Mouse (Mus musculus) thymus, postnatal 10 days (tissue): Measurements from ENCODE around the gene Myo18a.
"Not testable (repeated sequence)": the region's sequence is repeated elsewhere in the genome, so short reads cannot be mapped to it uniquely, and the experiment has no call there.

Experiments used
- DNase-seq, 2 experiments: peaks; one replicate each; pipeline ENCODE4 v3.0.0; 2021; ENCODE audit warnings: low spot score in 2 of 2

Myo18a gene

DNA sequence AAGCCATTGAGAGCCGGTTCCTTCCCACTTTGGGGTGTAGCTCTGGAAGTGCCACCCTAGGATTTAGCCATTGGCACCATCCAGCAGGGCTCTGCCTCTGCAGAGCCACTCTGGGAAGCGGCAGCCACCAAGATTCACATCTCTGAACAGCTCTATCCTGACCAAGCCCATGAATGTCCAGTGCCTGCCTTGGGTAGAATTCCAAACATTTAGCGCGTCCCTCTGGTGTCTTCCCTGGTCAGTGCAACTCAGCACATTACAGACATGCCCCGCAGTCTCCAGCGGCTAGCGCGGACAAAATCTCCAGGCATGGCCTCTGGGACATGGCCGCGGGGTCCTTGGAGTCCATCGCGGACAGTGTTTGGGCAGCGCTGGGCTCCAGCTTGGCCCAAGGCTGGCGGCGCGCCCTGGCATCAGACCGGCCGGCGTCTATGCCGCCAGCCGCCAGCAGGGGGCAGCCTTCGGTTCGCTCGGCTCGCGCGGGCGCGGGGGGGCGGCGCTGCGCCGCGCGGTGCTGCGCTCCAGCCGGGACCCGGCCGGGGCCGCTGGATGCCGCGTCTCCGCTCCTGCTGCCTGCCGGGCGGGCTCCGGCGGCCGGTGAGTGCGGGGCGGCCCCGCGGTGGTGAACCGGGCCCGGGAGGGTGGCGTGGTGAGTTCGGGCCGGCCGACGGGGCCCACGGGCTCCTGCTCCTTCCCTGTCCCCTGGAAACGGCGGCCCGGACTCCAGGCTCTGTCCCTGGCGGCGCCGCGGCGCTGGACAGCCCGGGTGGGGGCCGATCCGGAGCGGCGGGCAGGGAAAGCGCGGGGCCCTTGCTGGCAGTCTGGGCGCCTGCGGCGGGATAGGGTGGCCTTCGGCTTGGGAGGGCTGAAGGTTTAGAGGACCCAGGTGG is at the start of gene Myo18a:
Gene Myo18a (plus strand): TSS at position 464 of the 890 bp plus-strand sequence.
- DNase-seq = peak; percentile 42 to 89

GRCm38 (mm10) chr11:77713736-77714135 is 49.3 kb upstream of the Myo18a start:
- DNase-seq = no peak

DNA sequence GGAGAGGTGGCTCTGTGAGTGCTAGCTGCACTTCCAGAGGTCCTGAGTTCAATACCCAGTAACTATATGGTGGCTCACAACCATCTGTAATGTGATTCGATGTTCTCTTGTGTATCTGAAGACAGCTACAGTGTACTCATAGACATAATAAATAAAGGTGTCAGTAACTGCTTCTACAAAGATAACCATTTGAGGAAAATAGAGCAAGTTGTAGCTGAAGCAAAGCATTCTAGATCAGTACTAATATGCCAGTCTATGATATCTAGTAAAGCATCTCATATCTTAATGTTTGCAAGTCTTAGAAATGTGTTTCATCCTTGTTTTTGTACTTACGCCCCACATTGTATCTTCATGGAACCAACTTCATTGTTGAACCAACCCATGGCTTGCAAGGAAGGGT is 44.0 kb upstream of the Myo18a start:
- DNase-seq = no peak

DNA sequence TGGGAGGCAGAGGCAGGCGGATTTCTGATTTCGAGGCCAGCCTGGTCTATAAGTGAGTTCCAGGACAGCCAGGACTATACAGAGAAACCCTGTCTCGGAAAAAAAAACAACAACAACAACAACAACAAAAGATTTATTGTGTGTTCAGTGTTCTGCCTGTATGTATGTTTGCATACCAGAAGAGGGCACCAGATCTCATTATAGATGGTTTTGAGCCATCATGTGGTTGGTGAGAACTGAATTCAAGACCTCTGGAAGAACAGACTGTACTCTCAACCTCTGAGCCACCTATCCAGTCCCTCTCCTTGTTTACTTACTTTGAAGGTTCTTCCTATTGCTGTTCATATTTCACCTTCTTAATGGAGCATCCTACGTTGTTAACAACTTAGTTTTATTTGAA is 41.7 kb upstream of the Myo18a start:
- DNase-seq = no peak

DNA sequence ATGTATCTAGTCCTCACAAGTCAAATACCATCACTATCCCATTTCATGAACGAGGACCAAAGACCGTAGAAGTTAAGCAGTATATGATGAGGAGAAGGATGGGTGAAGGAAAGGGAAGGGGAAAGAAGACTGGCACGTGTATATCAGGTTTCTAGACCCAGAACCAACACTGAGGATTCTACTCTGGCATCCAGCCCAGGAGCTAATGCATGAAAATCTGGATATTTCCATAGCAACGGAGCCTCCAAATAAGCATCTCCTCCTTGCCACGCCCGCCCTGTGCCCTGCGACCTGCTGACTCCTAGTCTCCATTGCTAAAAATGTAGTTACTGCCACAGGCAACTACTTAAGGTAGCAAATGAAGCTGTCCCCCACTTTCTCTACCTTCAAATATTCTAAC is 38.3 kb upstream of the Myo18a start:
- no peak for DNase-seq

GRCm38 (mm10) chr11:77725183-77725582 is 37.9 kb upstream of the Myo18a start, which contains the start of gene Cryba1:
TSS of gene Cryba1 (minus strand) at chr11:77725283.
- DNase-seq = no peak

DNA sequence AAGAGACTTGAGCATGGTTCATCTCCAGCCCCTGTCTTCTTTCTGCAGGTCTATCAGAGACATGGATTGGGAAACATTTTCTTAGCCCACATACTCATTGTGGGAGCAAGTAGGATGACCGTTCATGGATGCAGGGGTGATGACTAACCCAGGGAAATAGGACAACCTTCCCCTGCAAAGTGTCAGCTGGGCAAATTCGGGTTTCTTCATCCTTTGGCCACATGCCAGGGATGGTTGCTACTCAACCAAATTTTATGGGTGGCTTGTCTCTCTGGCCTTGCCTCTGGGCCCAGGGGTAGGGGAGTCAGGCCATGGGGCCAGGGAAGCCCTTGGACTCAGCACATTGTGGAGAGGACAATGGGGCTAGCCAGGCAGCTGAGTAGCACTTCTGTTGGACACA is 34.5 kb upstream of the Myo18a start:
- DNase-seq = no peak

DNA sequence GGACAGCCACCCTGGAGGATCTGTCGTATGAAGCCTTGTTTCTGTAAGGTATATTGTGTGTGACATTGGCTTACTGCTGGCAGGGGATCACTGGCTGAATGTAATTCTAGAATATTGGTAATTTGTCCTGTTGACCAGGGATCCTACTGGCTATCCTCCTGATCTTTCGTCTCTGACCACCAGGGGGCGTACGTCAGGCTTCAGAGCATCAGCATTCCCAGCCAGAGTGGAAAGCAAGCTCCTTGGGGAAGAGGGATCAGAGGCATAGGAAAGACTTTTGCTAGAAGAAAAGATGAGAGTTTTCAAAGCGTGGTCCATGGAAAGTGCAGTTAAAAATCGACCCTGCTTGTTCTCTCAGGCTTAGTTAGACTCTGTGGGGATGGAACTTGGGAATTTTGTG is 25.8 kb upstream of the Myo18a start:
- DNase-seq = peak; percentile 7 to 64

DNA sequence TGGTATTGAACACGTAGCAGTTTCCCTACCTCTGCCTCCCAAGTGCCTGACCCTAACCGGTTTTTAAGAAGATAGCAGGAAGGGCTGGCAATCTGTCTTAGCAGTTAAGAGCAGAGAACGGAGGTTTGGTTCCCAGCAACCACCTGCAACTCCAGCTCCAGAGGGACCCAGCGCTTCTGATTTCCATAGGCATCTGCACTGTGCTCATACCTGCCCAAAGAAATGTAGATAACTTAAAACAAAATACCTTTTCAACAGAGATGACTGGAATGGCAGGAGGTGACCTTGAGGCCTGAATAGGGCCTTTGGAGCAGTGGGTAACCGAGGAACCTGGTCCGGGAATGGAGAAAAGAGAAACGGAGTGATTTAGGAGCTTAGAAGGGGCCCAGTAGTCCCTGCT is 24.5 kb upstream of the Myo18a start:
- DNase-seq = no peak

DNA sequence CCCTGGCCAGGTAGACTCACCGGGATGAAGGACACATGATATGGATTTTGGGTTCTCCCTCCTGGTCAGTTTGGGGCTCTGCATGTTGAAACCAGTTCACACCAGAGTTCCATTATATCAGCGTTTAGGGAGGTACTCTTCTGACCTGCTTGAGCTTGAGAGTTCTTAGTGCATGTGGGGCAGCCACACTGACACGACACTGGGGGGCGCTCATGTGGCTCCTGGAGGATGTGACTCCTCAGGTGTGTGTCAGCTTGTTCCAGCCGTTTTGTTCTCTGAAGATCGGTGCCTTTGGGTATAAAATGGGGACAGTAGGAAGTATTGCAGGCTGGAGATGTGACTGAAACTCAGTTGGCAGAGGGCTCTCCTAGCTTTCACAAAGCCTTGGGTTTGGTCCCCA is 19.1 kb upstream of the Myo18a start:
- DNase-seq = peak; percentile 29 to 72

DNA sequence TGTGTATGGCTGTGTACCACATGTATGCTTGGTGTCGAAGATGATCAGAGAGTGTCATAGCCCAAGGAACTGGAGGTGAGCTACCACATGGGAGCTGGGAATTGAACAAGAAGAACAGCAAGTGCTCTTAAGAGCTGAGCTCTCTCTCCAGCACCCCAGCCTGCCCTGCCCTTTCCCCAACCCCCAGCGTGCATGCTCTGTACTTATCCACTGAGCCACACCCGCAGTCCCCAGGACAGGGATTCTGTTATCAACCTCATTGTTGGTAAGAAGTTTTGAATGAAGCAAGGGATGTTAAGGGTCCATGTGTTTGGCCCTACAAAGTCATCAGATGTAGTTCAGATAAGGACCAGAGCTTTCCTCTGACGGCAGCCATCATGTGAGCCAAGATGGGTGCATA is 16.4 kb upstream of the Myo18a start:
- no peak for DNase-seq

DNA sequence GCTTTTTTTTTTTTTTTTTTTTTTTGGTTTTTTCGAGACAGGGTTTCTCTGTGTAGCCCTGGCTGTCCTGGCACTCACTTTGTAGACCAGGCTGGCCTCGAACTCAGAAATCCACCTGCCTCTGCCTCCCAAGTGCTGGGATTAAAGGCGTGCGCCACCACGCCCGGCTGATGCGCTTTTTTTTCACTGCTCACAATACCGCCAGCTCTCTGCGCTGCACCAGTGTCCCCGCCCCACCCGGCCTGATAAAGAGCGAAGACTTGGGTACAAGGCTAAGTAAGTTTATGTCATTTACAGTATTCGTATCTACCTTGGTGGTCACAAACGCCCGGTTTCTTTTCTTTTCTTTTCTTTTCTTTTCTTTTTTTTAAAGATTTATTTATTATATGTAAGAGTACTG is 15.9 kb upstream of the Myo18a start:
- not testable (repeated sequence) for DNase-seq

DNA sequence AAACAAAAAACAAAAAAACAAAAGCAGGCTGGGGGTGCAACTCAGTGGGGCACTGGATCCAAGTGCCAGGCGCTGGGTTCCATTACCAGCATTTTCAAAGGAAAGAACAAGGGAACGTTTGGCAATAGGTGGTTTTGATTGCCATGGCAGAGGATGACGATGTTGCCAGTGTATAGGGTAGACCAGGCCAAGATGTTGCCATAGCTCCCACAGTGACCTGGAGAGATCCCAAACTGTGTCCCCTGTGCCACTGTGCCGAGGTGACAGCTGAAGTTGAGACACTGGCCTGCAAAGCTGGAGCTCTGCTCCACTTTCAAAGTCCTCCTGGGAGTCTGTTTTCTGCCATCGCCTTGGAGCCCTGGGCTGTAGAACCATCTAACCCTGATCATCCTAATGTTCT is 14.1 kb upstream of the Myo18a start:
- DNase-seq = no peak

- no peak for DNase-seq
These were observed 10.5 kb upstream of the Myo18a start for GRCm38 (mm10) chr11:77752525-77752924.

- no peak for DNase-seq
These were observed 9.6 kb upstream of the Myo18a start for GRCm38 (mm10) chr11:77753469-77753868.

- no peak for DNase-seq
These were observed 3.0 kb upstream of the Myo18a start for GRCm38 (mm10) chr11:77760031-77760430.

GRCm38 (mm10) chr11:77763673-77764340 is 761 bp downstream of the Myo18a start:
- DNase-seq = peak; percentile 33 to 39

DNA sequence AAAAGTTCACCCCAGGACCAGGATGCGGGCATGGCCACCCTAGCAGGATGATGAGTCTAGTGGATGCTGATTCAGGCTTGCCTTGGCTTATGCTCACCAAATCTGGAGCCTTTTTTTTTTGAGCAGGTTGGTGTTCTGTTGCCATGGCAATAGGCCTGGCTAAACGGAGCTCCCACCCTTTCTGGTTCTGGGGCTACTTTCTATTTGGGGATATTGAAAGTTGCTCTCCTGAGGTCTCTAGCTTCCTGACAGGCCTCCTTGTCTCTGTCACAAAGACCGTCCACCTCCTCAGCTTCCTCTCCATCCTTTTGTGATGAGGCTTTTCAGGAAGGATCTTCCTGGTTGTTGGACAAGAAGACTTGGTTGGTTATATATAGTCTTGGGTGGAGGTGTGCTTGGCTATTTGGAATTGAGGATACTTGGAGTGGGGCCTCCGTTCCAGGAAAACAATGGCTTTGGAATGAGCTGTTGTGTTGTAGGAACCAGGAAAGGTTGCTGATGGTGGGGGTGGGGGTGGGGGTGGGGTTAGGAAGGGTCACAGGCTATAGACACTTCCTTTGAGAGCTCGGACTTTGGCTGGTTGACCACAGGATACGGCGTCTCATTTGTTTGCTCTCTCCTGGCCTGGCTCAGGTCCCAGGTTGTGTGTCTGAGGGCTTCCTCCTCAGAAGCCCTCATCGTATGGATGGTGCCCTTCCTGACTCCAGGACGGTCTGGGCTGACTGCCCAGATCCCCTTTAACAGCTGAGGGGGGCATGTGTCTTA is 1.8 kb downstream of the Myo18a start:
- DNase-seq = no peak

GRCm38 (mm10) chr11:77765459-77765777 is 2.4 kb downstream of the Myo18a start:
- DNase-seq = no peak

DNA sequence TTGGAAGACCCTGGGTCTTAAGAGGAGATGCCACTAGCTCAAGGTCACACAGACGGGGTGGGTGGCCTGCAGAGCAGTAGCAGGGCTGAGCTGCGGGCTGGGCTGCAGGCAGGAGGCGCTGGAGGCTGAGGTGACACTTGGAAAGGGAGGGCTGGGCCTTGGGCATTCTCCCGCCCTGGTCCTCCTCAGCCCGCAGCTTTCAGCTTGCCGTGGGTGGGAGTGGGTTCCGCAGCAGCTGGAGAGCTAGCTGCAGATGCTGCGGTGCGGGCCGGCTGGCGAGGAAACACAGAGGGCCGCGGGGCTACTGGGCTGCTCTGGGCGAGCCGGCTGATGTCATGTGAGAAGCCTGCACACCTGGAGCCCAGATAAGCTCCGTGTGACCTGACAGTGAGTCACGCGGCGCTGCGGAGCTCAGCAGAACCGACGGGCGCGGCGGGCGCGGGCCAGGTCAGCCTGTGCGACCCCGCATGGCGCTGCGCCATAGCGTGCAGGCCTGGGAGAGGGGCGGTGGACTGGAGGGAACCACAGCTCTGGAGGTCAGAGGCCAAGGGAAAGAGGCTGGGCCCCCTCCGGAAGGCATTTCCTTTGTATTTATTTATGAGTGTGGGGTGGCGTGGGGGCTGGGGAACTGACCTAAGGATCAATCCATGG is 3.4 kb downstream of the Myo18a start:
- DNase-seq = peak; percentile 36 to 55

GRCm38 (mm10) chr11:77769496-77769895 is 6.5 kb downstream of the Myo18a start:
- no peak for DNase-seq

- no peak for DNase-seq
These were observed 7.3 kb downstream of the Myo18a start for GRCm38 (mm10) chr11:77770346-77770745.
